Mouse (Mus musculus) NIH3T3 (cell line): ENCODE measurements around the gene Kcnj12.

Experiments
- DNase-seq: peaks from one replicate; pipeline ENCODE4 v3.0.0-alpha.2; 2012; ENCODE audit warnings: low read depth

The Kcnj12 gene

DNA sequence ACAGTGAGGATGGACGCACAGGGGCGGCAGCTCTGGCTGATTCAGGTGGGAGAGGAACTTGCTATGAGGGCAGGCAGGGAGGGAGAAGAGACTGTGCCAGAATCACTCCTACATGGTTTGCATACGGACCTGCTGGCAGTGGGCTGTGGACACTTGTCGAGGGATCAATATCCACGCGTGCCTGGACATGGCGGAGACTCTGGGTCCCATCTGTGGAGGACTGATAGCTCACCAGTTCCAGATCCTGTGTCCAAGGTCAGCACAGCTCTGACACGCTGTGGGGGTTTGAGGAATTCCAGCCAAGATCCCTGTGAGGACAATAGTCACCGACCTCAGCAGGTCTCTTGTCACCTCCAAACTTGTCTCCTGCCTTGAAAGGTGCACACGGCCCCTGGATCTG lies 87.7 kb downstream of the Kcnj12 start:
- DNase-seq, result no peak

DNA sequence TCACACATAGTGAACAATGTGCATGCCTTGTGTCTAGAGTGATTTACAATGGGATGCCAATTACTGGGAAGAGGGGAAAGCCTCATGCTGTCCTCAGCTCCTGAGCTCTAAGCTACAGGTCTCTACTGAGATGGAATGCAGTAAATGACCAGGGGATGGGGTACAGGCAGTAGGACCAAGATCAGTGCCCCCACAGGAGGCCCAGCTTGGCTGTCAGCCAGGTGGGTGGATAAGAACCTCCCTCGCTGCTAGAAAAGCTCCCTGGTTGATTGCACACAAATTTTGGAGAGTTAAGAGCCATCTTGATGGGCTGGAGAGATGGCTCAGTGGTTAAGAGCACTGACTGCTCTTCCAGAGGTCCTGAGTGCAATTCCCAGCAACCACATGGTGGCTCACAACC lies 88.6 kb downstream of the Kcnj12 start:
- no peak for DNase-seq

DNA sequence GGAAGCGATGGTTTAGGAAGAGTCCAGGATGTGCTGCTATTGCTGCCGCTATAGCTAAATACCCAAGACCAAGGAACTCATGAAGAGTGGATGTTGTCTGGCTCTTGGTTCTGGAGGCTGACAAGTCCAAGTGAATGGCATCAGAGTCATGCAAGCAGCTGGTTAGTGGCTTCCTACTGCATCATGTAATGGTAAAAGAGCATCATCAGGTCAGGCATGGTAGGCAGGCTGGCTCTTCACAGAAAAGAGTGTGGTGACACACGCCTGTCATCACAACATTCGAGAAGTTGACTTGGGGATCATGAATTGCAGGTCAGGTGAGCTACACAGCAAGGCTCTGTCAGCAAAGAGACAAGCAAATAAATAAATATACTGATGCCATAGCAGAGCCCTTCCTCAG lies 89.1 kb downstream of the Kcnj12 start:
- DNase-seq, result no peak

DNA sequence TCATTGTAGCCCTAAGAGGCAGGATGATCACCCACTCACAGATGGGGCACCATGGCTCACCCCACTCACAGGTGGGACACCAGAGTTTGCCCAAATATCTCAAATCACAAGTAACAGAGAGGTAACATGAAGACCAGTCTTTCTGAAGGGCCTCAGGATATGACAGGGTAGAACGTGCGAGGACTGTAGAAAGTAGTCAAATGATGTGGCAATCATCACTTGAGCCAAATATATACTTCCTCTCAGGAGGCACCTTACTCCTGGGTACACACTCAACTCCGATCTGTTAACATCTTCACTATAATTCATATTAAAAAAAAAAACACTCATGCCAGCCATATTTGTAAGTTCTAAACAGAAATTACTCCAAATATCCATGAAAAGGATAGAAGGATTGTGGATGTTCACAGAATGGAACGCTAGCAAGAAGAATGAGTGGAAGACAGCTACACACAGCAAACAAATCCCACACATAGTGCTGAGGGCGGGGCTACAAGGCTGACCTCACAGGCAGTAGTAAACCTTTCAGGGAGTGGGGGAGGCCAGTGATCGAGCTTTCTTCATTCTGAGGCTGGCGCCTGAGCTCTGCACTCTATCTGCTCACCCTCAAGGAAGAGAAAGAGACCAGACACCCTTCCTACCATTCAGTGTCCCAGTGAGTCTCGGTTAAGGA lies 90.1 kb downstream of the Kcnj12 start:
- DNase-seq, result no peak

DNA sequence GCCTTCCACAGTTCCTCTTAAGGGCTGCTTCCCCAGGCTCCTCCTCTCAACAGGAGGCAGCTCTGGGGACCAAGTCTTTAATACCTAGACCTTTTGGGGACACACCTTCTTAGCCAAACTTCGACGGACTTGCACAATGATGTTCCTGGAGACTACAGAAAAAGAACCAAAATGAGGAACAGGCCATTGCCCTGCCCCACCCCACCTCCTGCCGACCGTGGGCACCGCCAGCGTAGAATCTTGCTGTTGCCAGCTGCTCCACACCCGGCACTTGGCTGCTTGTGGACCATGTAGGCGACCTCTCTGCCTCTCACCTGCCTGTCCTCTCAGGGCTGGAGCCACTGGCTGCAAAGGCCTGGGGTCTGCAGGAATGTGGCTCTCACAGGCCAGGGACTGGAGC lies 93.9 kb downstream of the Kcnj12 start:
- DNase-seq, result no peak

DNA sequence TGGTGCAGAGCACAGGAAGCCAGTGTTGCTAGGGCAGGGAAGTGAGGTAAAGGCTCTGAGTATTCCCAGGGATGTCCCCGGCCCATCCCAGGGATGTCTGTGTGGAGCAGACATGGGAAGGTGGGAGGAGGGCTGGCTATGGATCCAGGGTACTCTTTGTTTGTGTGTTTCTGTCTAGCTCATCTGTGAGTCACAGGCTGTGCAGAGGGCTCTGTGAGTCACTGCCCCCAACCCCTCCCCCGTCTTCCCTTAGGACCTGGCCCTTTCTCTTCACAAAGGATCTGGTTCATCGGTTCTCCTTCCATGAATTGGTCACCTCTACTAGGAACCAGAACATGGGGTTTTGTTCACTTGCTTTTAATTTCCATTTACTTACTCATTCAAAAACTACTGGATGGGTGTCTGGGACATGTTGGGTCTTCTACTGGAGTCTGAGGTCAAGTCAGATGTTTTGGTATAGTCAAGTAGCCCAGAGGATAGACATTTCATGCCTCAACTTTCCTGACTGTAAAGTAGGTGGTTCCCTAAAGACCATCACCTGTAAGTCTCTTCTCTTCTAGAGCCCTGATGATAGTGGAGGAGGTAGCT lies 97.7 kb downstream of the Kcnj12 start:
- DNase-seq, result peak; percentile 65
